Mouse (Mus musculus): Measurements from ENCODE around the gene Mthfd2. TPM values are rescaled to one million over a fixed set of nuclear protein-coding genes. Genes with fewer than 3 reads are reported as not detected.
"Not testable (repeated sequence)": the region's sequence is repeated elsewhere in the genome, so short reads cannot be mapped to it uniquely, and the experiment has no call there.

Mthfd2 gene
- polyA plus RNA-seq, 1 experiment, result 7.6 TPM

DNA sequence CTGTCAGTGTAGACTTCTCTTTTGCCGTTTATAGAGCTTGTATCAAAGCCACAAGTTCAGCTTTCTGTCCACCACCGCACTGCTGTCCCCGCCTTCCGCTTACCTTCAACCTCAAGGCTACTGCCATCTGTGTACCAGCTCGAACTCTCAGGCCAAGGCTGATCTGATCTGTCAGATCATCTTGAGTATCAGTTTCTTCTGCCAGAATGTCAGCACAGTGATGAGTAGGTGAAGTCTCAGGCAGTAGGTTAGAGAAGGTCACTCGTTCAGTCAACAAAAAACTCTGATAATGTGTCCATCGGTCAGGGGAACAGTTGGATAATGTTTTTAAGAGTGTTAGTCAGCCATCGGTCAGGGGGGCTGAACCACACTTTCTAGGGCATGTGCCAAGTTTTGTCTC lies 19.6 kb upstream of the Mthfd2 start:
- 83% methylated on average over 8 of the region's 8 CpGs for WGBS

DNA sequence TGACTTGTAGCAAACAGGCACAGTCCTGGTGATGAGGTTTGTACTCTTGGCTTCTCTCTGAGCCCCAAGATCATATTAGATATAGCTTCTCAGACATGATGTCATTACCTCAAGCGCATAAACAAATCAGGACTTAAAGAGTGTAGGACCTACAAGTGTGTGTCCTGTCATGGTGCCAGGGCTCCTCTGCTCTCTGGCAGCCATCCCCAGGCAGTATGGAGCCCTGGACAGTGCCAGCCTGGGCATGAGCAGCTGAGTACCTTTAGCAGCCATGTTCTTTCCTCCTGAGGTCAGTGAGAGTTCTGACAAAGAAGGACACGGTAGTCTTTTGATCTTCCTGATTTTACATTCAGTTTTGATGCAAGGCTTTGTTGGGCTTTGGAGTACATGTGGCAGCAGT lies 17.2 kb upstream of the Mthfd2 start:
- 94% methylated on average over 2 of the region's 2 CpGs for WGBS

More for the DNA sequence above, 19.6 kb upstream of the Mthfd2 start:
- DNase-seq (ENCODE audit: low read depth, low spot score), result not testable (repeated sequence)

DNA sequence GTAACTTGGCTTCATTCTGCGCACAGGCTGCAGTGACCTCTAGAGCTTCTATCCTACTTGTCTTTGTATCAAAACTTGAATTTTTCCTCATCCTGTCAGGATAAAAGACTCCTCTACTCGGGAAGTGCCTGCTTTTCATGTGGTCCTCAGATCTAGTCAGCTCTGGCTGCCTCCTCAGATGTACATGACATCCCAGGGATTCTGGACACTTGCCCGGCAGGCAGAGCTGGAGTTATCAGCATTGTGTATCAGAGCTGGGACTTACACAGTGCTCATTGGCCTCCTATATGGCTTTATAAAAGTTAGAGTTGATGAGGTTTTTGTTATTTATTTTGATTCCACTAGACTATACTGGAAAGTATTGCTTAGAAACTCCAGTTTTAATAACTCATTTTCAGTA lies 15.7 kb upstream of the Mthfd2 start:
- 71% methylated on average over 3 of the region's 3 CpGs for WGBS
- DNase-seq (ENCODE audit: low read depth, low spot score), result no peak

More for the DNA sequence above, 17.2 kb upstream of the Mthfd2 start:
- no peak for DNase-seq (ENCODE audit: low read depth, low spot score)

DNA sequence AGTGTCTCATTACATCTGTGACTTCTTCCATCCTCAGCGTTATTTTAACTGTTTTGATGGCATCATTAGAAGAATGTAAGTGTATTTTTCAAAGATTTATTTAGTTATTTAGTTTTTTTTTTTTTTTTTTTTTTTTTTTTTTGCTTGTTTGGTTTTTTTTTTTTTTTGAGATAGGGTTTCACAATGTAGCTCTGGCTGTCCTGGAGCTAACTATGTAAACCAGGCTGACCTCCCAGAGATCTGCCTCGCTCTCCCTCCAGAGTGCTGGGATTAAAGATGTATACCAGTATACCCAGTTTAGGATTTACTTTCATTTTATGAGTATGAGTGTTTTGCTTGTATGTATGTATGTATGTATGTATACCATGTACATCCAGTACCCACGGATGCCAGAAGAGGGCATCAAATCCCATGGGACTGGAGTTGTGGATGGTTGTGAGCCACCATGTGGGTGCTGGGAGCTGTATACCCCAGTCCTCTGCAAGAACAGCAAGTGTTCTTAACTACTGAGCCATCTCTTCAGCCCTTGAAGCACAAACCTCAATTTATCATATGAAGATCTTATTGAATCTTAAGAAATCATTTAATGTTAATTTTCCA lies 2.0 kb upstream of the Mthfd2 start:
- WGBS, result 88% methylated on average over 3 of the region's 3 CpGs

DNA sequence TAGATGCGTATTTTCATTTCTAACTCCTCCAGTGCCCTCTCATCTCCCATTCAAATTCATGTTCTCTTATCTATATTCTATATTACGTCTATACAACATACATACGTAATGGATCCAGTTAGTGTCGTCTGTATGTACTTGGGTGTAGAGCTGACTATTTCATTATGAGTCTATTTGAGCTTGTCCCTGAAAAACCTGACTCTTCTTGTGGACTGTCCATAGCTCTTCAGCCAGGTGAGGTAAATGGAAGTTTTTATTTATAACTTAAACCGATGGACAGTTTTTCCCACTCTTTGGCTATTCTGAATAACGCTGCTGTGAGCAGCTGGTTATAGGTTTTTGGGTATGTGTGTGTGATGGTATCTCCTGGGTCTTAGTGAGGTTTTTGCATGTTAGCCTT lies 1.1 kb upstream of the Mthfd2 start:
- WGBS, result 31% methylated on average over 6 of the region's 6 CpGs
- no peak for DNase-seq (ENCODE audit: low read depth, low spot score)

More for the DNA sequence above, 2.0 kb upstream of the Mthfd2 start:
- DNase-seq (ENCODE audit: low read depth, low spot score), result no peak

DNA sequence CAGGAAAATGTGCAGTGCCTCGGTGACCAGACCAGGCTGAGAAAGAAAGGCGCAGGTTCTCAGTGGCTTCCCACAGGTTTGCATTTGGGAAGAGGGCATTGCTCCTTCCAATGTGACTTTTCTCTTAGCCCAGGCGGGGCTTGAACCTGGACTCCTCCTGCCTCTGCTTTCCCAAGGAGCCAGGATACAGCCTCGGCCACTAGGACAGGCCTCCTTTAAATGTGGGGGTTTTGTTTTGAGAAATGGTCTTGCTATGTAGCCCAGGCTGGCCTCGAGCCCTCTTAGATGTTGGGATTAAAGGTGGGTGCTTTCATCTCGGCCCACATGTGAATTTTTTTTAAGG lies 657 bp upstream of the Mthfd2 start:
- DNase-seq (ENCODE audit: low read depth, low spot score), result no peak
- 0% methylated on average over 6 of the region's 6 CpGs for WGBS

DNA sequence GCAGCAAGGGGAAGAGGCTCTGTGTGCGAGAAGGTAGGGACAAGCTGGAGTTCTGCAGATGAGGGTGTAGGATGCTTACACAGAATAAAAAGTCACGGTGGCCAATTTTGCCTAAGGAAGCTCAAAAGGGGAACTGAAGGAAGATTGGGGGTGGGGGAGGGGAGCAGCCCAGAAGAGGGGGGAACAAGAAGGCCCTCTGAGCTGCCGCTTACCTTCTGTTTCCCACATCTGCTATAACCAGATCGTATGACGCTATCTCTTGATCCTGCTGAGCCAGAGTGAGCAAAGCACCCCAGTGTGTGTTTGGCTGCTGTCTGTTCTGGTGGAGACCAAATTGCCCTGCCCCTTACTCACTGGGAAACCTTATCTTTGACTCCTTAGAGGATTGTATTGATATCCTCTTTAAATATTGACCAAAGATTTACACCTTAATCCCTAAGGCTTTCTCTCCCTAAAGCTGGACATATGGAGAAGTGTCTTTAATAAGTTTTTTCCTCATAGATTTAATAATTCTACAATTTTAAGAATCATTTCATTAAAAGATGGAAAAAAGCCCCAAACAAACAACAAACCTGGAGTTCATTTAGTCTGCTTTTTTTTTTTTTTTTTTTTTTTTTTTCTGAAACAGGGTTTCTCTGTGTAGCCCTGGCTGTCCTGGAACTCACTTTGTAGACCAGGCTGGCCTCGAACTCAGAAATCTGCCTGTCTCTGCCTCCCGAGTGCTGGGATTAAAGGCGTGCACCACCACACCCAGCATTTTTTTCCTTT lies 1.9 kb downstream of the Mthfd2 start:
- 86% methylated on average over 8 of the region's 8 CpGs for WGBS
- DNase-seq (ENCODE audit: low read depth, low spot score), result no peak

DNA sequence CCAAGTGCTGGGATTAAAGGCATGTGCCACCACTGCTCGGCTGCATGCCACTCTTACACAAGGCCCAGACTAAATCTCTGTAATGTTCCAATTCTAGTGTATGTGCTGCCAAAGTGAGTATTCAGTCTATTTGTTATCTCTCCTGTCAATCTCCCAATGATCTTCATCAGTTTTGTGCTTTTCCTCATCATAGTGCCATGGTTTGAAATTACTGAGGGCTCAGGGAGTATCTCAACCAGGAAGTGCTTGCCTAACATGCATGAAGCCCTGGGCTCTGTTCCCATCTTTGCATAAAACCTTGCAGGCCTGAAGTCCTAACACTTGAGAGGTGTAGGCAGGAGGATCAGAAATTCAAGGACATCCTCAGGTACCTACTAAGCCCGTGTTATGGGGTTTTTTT lies 2.9 kb downstream of the Mthfd2 start:
- no peak for DNase-seq (ENCODE audit: low read depth, low spot score)
- 65% methylated on average over 2 of the region's 2 CpGs for WGBS

DNA sequence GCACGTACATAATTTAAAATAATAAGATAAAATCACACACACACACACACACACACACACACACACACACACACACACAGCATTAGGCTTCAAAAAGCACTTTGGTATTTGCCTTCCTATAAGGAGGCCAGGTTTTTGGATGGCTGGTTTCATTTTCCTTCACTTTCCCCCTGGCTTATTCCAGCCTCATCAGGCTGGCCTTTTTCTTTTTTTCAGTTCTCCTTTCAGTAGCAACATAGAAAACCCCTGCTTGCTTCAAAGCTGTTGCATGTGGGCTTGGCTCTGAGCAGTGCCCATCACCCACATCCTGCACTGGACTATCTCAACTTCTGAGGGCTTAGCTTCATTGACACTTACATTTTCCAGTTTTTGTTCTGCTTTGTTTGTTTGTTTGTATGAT lies 3.8 kb downstream of the Mthfd2 start:
- WGBS, result 60% methylated on average over 1 of the region's 1 CpGs
- no peak for DNase-seq (ENCODE audit: low read depth, low spot score)

DNA sequence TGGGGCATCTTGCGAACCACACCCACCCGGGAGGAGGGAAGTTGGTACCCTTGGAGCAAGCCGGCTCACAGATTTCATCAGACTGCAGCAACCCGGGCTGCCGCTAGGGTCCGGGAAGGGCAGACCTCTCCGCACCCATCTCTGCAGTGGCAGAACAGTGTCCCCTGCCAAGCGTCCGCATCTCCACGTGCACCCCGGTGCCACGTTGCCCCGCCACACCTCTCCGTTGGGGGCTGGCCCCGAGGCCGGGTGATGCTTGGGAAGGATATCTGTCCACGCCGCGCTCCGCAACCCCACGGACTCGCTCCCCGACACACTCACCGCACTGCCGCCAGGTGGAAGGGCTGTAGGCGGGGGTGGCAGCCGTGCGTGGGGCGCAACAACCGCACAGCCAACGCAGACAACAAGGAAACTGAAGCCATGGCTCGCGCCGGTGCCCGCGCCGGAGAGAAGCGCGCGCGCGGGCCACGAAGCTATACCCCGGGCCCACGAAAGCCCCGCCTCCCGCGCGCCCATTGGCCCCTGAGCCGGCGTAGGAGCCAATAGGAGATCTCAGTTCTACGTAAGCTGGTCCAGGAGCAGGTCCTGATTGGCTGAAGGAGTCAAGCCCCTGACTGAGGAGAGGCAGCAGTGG lies 8.5 kb downstream of the Mthfd2 start:
- WGBS, result under 1% methylated on average over 52 of the region's 52 CpGs
- peak; percentile 61 for DNase-seq (ENCODE audit: low read depth, low spot score)

DNA sequence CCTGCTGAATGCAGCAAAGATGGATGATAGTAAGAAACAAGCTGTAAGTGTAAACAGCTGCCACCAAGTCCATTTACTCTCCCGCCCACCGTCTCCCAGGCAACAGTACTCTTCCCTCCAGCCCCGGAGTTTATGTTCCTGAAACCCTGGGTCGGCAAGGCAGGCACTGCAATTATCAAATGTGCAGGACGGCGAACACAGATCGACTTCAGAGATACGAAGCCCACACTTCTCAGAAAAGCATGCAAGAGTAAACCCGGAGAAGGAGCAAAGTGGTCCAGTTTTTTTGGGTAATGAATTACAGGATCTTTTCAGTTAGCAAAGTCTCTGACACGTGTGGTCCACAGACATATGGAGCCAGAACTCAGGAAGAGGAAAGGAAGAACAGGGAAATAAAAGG lies 9.7 kb downstream of the Mthfd2 start:
- 5% methylated on average over 10 of the region's 10 CpGs for WGBS
- no peak for DNase-seq (ENCODE audit: low read depth, low spot score)

DNA sequence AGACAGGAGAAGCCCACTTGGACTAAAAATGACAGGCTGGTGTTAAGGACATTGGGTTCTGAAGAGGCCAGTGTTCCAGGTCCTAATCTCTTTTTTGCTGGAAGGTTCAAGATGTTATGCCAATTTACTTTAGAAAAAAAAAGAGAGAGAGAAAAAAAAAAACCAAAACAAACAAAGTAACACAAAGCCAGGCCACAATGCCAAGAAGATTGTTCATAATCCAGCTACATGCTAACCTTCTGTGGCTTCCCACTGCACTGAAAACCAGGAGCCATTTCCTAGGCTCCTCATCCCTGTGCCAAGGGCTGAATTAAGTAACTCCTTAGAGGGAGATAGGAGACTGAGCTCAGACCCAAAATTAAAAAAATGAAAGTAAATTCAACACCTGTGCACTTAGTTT lies 10.4 kb downstream of the Mthfd2 start:
- no peak for DNase-seq (ENCODE audit: low read depth, low spot score)

DNA sequence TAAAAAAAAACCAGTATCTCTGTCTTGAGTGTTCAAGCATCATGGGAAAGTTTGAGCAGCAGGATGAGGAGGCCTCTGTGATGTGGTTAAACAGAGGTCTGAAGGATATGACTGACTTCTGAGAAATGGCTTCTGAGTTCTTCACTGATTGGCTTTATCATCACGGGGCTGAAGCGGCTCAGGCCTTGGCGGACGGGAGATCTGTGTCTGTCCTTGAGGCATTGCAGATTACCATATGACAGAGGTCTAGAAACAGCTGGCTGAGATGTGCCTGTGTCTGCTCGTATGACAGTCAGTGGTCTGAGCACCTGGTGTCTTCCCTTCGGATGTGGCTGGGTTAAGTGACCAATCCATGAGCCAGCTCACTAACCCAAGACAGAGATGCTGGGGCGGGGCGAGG lies 13.2 kb downstream of the Mthfd2 start:
- 88% methylated on average over 8 of the region's 8 CpGs for WGBS
- DNase-seq (ENCODE audit: low read depth, low spot score), result no peak

DNA sequence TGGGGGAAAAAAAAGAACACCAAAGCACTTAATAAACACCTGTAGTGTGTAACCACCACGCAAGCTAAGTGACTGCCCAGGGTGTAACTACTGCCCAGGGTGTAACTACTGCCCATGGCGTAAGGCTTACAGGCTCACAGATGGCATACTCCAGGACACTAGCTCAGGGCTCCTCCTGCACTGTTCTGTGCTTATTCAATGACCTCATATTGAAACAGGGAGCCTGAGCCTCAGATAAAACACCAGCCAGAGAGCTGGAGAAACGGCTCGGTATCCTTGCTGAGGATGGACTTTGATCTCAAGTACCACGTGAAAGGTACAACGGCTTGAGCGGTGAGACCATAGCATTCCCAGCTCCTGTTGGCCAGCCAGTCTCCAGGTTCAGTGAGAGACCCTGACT lies 13.7 kb downstream of the Mthfd2 start:
- 37% methylated on average over 7 of the region's 7 CpGs for WGBS
- DNase-seq (ENCODE audit: low read depth, low spot score), result no peak

DNA sequence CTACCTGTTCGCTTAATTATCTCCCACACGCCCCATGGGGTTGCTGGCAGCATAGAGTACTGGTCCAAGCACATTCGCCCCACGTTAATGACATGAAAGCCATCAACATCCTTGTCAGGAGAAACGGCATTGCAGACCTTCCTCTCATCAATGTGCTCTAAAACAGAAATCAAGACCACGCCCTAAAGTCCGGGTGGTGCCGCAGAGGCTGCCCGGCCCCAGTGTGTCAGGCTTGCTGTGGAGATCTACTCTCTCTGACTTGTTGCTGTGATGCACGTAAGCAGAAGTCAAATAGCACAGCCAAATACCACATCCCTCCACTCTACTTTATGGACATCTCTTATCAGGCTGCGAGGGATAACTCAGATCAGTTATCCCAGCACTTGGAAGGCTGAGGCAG lies 14.5 kb downstream of the Mthfd2 start:
- no peak for DNase-seq (ENCODE audit: low read depth, low spot score)
- WGBS, result 85% methylated on average over 11 of the region's 11 CpGs

DNA sequence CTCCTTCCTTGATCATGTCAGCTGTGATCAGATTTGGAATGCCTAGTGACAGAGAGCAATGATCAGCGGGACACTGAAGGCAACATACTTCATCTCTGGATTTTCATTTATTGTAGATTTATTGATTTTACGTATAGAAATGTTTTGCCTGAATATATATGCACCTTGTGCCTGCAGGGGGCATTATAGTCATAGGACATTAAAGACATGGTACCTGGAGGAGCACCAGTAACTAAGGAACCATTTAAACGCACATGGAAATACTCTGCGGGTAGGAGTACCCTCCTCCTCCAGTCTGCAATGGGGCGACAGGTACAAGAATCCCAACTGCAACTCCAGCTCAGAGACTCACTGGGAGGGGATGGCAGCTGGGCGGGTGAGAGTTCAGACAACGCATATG lies 16.7 kb downstream of the Mthfd2 start:
- no peak for DNase-seq (ENCODE audit: low read depth, low spot score)
- 83% methylated on average over 7 of the region's 7 CpGs for WGBS

DNA sequence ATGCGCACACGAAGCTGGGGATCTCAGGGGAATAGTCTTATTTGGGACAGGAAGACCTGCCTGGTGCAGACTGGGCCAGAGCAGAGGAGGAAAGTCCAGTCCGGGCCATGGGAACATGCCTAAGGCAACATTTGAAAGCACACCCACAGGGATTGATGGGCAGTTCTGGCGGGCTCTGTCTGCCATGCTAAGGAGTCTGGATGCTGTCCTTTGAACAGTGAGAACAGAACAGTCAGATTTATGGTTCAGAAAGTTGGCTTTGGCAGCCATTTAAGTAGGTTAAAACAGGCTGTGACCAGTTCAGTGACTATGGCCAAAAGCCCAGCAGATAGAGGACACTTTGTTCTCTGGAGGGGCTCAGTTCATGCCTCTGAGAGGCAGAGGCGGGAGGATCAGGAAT lies 23.4 kb downstream of the Mthfd2 start:
- 77% methylated on average over 5 of the region's 5 CpGs for WGBS
- no peak for DNase-seq (ENCODE audit: low read depth, low spot score)

DNA sequence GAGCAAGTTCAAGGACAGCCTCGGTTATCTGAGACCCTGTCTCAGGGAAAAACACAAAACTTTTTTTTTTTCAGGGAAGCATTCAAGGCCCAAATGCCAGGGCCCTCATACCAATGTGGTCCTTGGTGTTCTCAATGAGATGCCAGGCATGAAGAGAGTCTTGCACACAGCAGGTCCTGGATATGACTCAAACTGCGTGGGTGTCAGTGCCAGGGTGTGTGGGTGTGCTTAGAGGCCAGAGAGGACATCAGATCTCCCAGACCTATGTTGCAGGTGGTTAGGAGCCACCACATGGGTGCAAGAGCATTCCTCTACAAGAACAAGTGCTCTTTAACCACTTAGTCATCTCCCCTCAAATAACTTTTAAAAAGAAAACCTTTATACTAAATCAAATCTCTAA lies 24.4 kb downstream of the Mthfd2 start:
- WGBS, result 70% methylated on average over 2 of the region's 2 CpGs
- no peak for DNase-seq (ENCODE audit: low read depth, low spot score)

DNA sequence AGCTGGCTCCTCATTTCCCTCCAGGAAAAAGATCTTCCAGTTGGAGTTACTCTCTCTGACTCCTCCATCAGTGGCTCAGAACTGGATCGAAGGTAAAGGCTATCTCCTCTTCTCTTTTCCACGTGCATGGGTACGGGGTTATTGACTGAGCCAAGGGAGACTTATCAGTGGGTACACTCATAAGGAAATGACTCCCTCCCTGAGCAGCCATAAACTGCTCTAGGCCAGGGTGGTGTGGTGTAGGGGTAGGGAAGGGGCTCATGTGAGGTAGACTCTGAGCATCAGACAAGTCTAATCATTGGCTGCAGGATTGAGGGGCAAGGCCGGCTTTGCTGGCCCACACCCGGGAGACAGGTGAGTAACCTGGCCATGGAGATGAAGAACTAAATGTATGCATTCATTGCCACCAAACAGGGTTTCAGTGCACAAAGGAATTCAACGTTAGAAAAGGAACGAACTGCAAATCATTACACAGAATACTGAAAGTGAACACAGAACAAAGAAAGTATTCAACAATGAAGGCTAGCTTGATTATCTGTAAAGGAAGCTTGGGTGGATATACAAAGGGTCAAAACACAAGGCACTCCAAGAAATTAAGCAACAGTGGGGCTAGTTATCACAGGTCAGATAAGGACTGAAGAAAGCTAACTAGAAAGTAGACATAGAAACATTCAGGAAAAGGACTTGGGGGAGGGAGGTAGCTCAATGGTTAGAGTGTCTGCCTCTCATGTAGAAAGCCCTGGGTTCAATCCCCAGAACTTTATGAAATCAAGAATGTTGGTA lies 25.1 kb downstream of the Mthfd2 start:
- 31% methylated on average over 7 of the region's 7 CpGs for WGBS
- no peak for DNase-seq (ENCODE audit: low read depth, low spot score)

DNA sequence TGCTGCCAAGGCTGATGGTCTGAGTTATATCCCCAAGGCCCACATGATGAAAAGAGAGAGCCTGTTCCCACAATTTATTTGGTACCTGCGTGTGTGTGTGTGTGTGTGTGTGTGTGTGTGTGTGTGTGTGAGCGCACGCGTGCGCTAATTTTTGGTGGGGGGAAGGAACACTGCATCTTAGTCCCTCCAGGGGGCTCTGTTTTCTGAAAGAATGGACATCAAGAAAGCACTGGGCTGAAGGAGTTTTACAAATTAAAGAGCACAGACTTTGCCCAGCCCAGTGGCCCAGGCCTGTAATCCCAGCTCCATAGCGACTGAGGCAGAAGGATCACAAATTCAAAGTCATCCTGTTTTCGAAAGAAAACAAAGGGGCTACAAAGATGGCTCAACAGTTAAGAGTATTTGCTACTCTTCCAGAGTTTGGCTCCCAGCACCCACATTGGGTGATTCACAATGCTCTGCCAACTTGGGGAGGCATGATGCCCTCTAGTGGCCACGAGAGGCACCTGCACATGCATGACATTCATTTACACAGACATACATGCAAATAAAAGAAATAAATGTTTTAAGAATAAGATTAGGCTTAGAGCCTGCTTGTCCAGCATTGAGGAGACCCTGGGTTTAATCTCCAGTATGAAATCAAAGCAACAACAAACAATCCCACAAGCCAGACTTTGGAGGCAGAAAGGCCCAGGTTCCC lies 45.3 kb downstream of the Mthfd2 start:
- DNase-seq (ENCODE audit: low read depth, low spot score), result no peak
- WGBS, result 78% methylated on average over 8 of the region's 8 CpGs

All from large intestine, adult 2 months (tissue).